Mouse (Mus musculus): Measurements from ENCODE around the gene Grhl3. TPM values are rescaled to one million over a fixed set of nuclear protein-coding genes. Genes with fewer than 3 reads are reported as not detected.
A peak's percentile ranks its signal among the peaks of the same experiment; 100 is the strongest.

Grhl3 gene
- polyA plus RNA-seq, 1 experiment from 2014 or later, result 9.6 TPM

- DNase-seq (ENCODE audit: low spot score), result no peak
- Histone ChIP-seq H3K36me3 (replicated peaks) (no peaks in the 10 kb centered on the region), H3K4me1 (peaks cover 24% of the 10 kb centered on the region), H3K27me3 (replicated peaks; ENCODE audit: low read depth, poor library complexity, severe bottlenecking) (no peaks in the 10 kb centered on the region), H3K4me3 (peak overlapping the region; percentile 85), H3K27ac (replicated peaks) (0 out of 2 replicates have a peak overlapping the region, but pooled peaks have one; percentile 71), H3K9me3 (peaks cover under 1% of the 10 kb centered on the region; the same call in 1 of the 2 replicates)
- 10% methylated on average over 9 of the region's 9 CpGs for WGBS
Measured at GRCm38 (mm10) chr4:135495397-135495791, 78.0 kb downstream of the Grhl3 start.

- under 1% methylated on average over 53 of the region's 53 CpGs for WGBS
- H3K36me3 ChIP-seq (replicated peaks), result no peaks in the 10 kb centered on the region
- no peaks in the 10 kb centered on the region for H3K9me3 ChIP-seq
- peak within 1 kb of the TSS; percentile 85 for H3K4me3 ChIP-seq
- peak within 1 kb of the TSS; percentile 71 for H3K27ac ChIP-seq (replicated peaks)
- DNase-seq (ENCODE audit: low spot score), result peak; percentile 94
- no peaks in the 10 kb centered on the region for H3K27me3 ChIP-seq (replicated peaks; ENCODE audit: low read depth, poor library complexity, severe bottlenecking)
- peaks cover 24% of the 10 kb centered on the region for H3K4me1 ChIP-seq
Measured at GRCm38 (mm10) chr4:135494521-135495396, 78.7 kb downstream of the Grhl3 start, which contains the start of the genes Stpg1 and Nipal3. Gene Stpg1 (plus strand): TSS chr4:135494790. Gene Nipal3 (minus strand): TSS chr4:135495038.

GRCm38 (mm10) chr4:135493691-135494520 is 79.5 kb downstream of the Grhl3 start:
- Histone ChIP-seq H3K4me1 (peaks cover 24% of the 10 kb centered on the region), H3K27ac (replicated peaks) (no peak overlapping the region; the same call in 1 of the 2 replicates), H3K9me3 (peaks cover 7% of the 10 kb centered on the region; the same call in 1 of the 2 replicates), H3K36me3 (replicated peaks) (peaks cover 4% of the 10 kb centered on the region), H3K4me3 (peak overlapping the region; percentile 85), H3K27me3 (replicated peaks; ENCODE audit: low read depth, poor library complexity, severe bottlenecking) (no peaks in the 10 kb centered on the region)
- DNase-seq (ENCODE audit: low spot score), result peak; percentile 58
- 2% methylated on average over 33 of the region's 33 CpGs for WGBS

GRCm38 (mm10) chr4:135493271-135493670 is 80.2 kb downstream of the Grhl3 start:
- Histone ChIP-seq H3K4me3 (peak overlapping the region; percentile 85), H3K9me3 (peaks cover 7% of the 10 kb centered on the region; the same call in 1 of the 2 replicates), H3K27me3 (replicated peaks; ENCODE audit: low read depth, poor library complexity, severe bottlenecking) (no peaks in the 10 kb centered on the region), H3K27ac (replicated peaks) (no peak overlapping the region), H3K4me1 (peaks cover 24% of the 10 kb centered on the region), H3K36me3 (replicated peaks) (peaks cover 7% of the 10 kb centered on the region)
- no peak for DNase-seq (ENCODE audit: low spot score)
- 57% methylated on average over 4 of the region's 4 CpGs for WGBS

Small RNA genes lying within 50 kb of the gene (microRNA-seq; reads per million reads assigned to microRNA genes)
- not detected for gene Gm25317

Other genes with a start within 250 kb of the Grhl3 start
- gene Srrm1, start 220.3 kb downstream of the Grhl3 start, polyA plus RNA-seq (2016; fragmentation: Nextera tagmentation; extraction: Ambion mirVana), result 240 and 247 TPM in 2 replicates
- gene Ncmap, start 175.4 kb downstream of the Grhl3 start, polyA plus RNA-seq (2016; fragmentation: Nextera tagmentation; extraction: Ambion mirVana), result 0.83 and 0.88 TPM in 2 replicates
- gene Rcan3, start 139.8 kb downstream of the Grhl3 start, polyA plus RNA-seq (2016; fragmentation: Nextera tagmentation; extraction: Ambion mirVana), result 8.9 TPM in 2 replicates
- gene Stpg1, start 78.8 kb downstream of the Grhl3 start, polyA plus RNA-seq (2016; fragmentation: Nextera tagmentation; extraction: Ambion mirVana), result 0.18 and 0.37 TPM in 2 replicates
- gene Nipal3, start 78.6 kb downstream of the Grhl3 start, polyA plus RNA-seq (2016; fragmentation: Nextera tagmentation; extraction: Ambion mirVana), result 3.2 and 3.7 TPM in 2 replicates
- 1.0 and 1.1 TPM in 2 replicates for gene Ifnlr1, start 112.7 kb upstream of the Grhl3 start, polyA plus RNA-seq (2016; fragmentation: Nextera tagmentation; extraction: Ambion mirVana)
- gene Il22ra1, start 154.5 kb upstream of the Grhl3 start, polyA plus RNA-seq (2016; fragmentation: Nextera tagmentation; extraction: Ambion mirVana), result 0.07 TPM in 1 of 2 replicates, not detected in the other
- gene Myom3, start 186.1 kb upstream of the Grhl3 start, polyA plus RNA-seq (2016; fragmentation: Nextera tagmentation; extraction: Ambion mirVana), result not detected in 2 replicates